Mouse (Mus musculus) hindbrain, postnatal 0 days (tissue): Measurements from ENCODE around the gene Shisa7. TPM values are rescaled to one million over a fixed set of nuclear protein-coding genes. Genes with fewer than 3 reads are reported as not detected.

Experiments used
- ATAC-seq: fragments of 200-750 bp; cut with Nextera tagmentation; 2 replicates; pipeline ENCODE4 v1.8.0; 2017; ENCODE audit warnings: mild to moderate bottlenecking, moderate TSS enrichment, moderate library complexity
- DNase-seq: peaks from one replicate; pipeline ENCODE4 v3.0.0-alpha.2; 2015; ENCODE audit warnings: low spot score
- H3K27ac ChIP-seq: fragments of 300-500 bp; sonication (generic); 2 replicates; pipeline ENCODE4 v1.5.1; 2014; ENCODE audit warnings: mild to moderate bottlenecking
- H3K27me3 ChIP-seq: fragments of 300-500 bp; sonication (generic); 2 replicates; pipeline ENCODE4 v1.6.1; 2014; ENCODE audit warnings: low read length, mixed read lengths; ENCODE audit not compliant: insufficient read depth
- H3K36me3 ChIP-seq: fragments of 300-500 bp; sonication (generic); 2 replicates; pipeline ENCODE4 v1.6.1; 2014; ENCODE audit warnings: low read length, mixed read lengths; ENCODE audit not compliant: insufficient read depth
- H3K4me1 ChIP-seq: fragments of 300-500 bp; sonication (generic); 2 replicates; pipeline ENCODE4 v1.6.1; 2014; ENCODE audit warnings: antibody characterized with exemption, low read length, mixed read lengths; ENCODE audit not compliant: insufficient read depth
- H3K4me2 ChIP-seq: fragments of 300-500 bp; sonication (generic); 2 replicates; pipeline ENCODE4 v1.6.1; 2014; ENCODE audit warnings: low read depth, mild to moderate bottlenecking, low read length, moderate library complexity, mixed read lengths
- H3K4me3 ChIP-seq: fragments of 300-500 bp; sonication (generic); 2 replicates; pipeline ENCODE4 v1.5.1; 2014; ENCODE audit warnings: low read length
- H3K9ac ChIP-seq: fragments of 300-500 bp; sonication (generic); replicated peaks from 2 replicates; pipeline ENCODE4 v1.6.1; 2014; ENCODE audit warnings: mild to moderate bottlenecking, low read length, moderate library complexity, mixed read lengths
- H3K9me3 ChIP-seq: fragments of 300-500 bp; sonication (generic); 2 replicates; pipeline ENCODE4 v1.6.1; 2016; ENCODE audit warnings: low read length, mixed read lengths
- CTCF ChIP-seq: IDR thresholded peaks from 2 replicates; pipeline ENCODE4 v1.5.1; 2016; ENCODE audit warnings: antibody characterized with exemption, control low read depth, low read depth
- WGBS: fragments of 180-500 bp; shearing (Covaris S2); extraction: QIAGEN DNeasy Blood & Tissue Kit; methylation state at CpG from one replicate; pipeline ENCODE4 v1.1.7; 2014; 5-methylcytosine and 5-hydroxymethylcytosine counted together
- polyA plus RNA-seq: library from polyadenylated mRNA; unstranded; fragments of >200 nt; fragmentation: Nextera tagmentation; extraction: Ambion mirVana; gene quantifications from 2 replicates; pipeline ENCODE4 v1.2.1, GENCODE M21; 2015
- total RNA-seq: library from RNA; depleted of rRNA; stranded (reverse); fragments of >200 nt; gene quantifications from 2 replicates; pipeline ENCODE4 v1.2.3, GENCODE M21; 2014

The Shisa7 gene
- total and polyA plus RNA-seq, 2 experiments from 2014 or later = 6.9 to 46.3 TPM

DNA sequence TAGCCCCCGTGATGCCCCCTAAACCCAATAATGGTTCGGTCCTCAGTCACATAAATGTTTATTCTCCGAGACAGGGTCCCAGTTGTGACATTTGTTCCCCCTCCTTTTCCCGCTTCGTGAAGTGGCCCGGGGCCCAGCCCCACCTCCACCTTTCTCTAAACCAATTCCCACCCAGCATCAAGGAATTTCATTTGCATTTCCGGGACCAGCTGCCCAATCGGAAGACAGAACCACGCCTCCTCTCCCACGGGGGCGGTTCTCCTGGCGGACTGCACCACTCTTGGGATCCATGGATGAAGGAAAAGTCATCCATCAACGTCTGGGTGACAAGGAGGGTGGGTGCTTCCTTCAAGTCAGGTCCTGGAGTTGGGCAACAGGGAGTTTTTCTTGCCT lies 417 bp upstream of the Shisa7 start:
- ATAC-seq = peak; percentile 88
- TF ChIP-seq CTCF = no peak

DNA sequence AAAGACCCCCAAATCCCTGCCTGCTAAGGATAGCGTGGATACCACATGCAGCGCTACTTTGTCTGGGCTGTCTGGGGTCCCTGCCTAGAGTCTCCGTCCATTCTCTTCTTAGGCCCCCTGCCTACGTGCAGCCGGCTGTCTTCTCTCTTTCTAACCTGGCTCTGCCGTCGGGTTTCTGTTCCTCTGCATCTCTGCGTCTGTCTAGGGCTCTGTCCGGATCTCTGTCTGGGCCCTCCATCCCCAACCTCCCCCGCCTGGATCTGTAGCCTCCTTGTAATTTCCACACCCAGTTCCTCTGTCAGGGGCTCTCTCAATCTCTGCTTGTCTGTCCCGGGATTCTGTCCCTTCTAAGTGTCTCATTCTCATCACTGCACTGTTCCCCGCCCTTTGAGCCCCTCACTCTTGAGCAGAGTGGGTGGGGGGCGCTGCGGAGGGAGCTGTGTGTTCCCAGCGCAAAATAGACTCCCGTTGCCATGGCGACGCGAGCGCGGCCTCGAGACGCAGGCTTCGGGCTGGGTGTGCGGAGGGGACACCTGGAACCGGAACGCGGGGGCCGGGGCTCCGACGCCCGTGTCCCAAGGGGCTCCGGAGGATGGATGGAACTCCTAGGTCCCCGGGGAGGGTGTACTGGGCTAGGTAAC lies 772 bp downstream of the Shisa7 start:
- WGBS = under 1% methylated on average over 34 of the region's 34 CpGs

More for the DNA sequence above, 417 bp upstream of the Shisa7 start:
- no peaks in the 10 kb centered on the region for H3K36me3 ChIP-seq
- peak; percentile 95 for DNase-seq
- under 1% methylated on average over 13 of the region's 13 CpGs for WGBS
- H3K4me2 ChIP-seq = peak overlapping the region; percentile 86
- H3K9ac ChIP-seq = peak overlapping the region; percentile 63
- H3K4me3 ChIP-seq = peak overlapping the region; percentile 57
- peak overlapping the region; percentile 77 for H3K27ac ChIP-seq
- H3K27me3 ChIP-seq = no peaks in the 10 kb centered on the region
- H3K4me1 ChIP-seq = 0 out of 2 replicates have a peak, but pooled peaks cover 6% of the 10 kb centered on the region
- no peaks in the 10 kb centered on the region for H3K9me3 ChIP-seq

DNA sequence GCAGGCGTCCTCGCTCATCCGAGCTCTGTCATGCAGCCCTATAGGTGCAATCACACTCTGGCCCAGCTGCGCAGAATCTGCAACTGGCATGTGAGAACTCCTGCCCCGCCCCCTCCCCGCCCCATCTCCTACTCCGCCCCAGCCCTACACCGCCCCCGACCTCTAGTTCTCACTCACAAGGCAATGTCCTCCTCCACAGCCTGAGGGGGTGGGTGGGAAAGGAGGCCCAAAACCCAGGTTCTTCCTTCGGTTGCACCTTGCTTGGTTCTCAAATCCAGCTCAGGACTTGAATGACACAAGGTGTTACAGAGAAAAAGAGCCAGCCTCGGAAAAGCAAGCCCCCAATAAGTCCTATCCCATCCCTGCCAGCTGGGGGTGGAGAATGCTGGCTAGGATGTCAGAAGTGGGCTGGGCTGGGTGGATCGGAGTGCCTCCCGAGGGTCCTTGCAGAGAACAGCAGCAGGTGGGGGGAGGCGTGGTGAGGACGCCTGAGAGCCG lies 1.8 kb downstream of the Shisa7 start:
- Histone ChIP-seq H3K4me1 (0 out of 2 replicates have a peak, but pooled peaks cover 6% of the 10 kb centered on the region), H3K27me3 (no peaks in the 10 kb centered on the region), H3K27ac (peak overlapping the region; percentile 77; the same call in 1 of the 2 replicates), H3K36me3 (no peaks in the 10 kb centered on the region), H3K4me2 (peak overlapping the region; percentile 86), H3K4me3 (peak overlapping the region; percentile 57), H3K9ac (peak overlapping the region; percentile 63), H3K9me3 (no peaks in the 10 kb centered on the region)
- DNase-seq (peak; percentile 76), ATAC-seq (peak; percentile 75)
- WGBS = 1% methylated on average over 16 of the region's 16 CpGs
- no peak for TF ChIP-seq CTCF

More for the DNA sequence above, 772 bp downstream of the Shisa7 start:
- Histone ChIP-seq H3K9ac (peak overlapping the region; percentile 63), H3K4me3 (peak overlapping the region; percentile 57), H3K36me3 (no peaks in the 10 kb centered on the region), H3K9me3 (no peaks in the 10 kb centered on the region), H3K27ac (peak overlapping the region; percentile 77), H3K27me3 (no peaks in the 10 kb centered on the region), H3K4me1 (0 out of 2 replicates have a peak, but pooled peaks cover 6% of the 10 kb centered on the region), H3K4me2 (peak overlapping the region; percentile 86)
- no peak for TF ChIP-seq CTCF
- peak; percentile 27 for ATAC-seq
- DNase-seq = peak; percentile 90

DNA sequence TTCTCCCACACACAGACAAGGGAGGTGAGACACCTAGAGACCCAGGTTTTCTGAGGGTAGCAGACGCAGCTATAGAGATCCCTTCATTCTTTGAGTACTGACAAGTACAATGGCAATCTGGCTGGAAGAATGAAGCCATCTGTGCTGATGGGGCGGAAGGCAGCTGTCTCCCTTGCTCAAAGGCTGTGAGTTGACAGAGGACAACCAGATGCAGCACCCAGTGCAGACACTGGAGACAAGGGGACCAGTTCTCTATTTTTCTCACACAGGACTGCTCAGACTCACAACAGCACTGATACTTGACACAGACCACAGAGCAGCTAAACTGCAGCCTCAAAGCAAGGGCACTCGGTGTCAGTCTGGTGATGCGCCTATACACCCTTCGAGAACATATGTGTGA lies 2.4 kb downstream of the Shisa7 start:
- WGBS = 33% methylated on average over 5 of the region's 5 CpGs
- DNase-seq (no peak), ATAC-seq (peak; percentile 30; the same call in 1 of the 2 replicates)
- Histone ChIP-seq H3K4me1 (0 out of 2 replicates have a peak, but pooled peaks cover 6% of the 10 kb centered on the region), H3K9ac (0 out of 2 replicates have a peak overlapping the region, but pooled peaks have one; percentile 14), H3K4me3 (peak overlapping the region; percentile 57), H3K27ac (peak overlapping the region; percentile 77; the same call in 1 of the 2 replicates), H3K9me3 (no peaks in the 10 kb centered on the region), H3K36me3 (no peaks in the 10 kb centered on the region), H3K4me2 (peak overlapping the region; percentile 86), H3K27me3 (no peaks in the 10 kb centered on the region)
- 0 out of 2 replicates have a peak, but pooled peaks have one; percentile 1 for TF ChIP-seq CTCF

DNA sequence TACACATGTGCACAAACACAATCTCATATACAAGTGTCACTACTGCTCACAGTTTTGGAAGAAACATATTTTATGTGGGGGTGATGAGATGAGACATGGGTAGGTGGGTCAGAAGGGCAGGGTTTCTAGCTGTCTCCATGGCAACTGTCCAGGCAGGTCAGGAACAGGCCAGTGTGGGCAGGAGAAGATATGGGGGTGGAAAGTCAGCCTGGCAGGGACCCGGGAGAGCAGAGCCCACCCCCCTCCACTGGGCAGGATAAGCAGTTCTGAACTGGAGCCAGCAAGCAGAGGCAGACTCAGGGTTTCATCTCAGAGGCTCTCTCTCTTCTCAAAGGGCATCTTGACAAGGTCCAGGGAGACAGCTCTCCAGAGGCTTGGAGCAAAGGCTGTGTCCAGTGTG lies 6.9 kb downstream of the Shisa7 start:
- Histone ChIP-seq H3K9ac (no peak overlapping the region), H3K27me3 (no peaks in the 10 kb centered on the region), H3K4me3 (no peak overlapping the region), H3K4me1 (peaks cover 3% of the 10 kb centered on the region; the same call in 1 of the 2 replicates), H3K36me3 (no peaks in the 10 kb centered on the region), H3K4me2 (no peak overlapping the region), H3K9me3 (no peaks in the 10 kb centered on the region), H3K27ac (no peak overlapping the region)
- DNase-seq (no peak), ATAC-seq (no peak)
- TF ChIP-seq CTCF = no peak
- WGBS = 0% methylated on average over 1 of the region's 1 CpGs

DNA sequence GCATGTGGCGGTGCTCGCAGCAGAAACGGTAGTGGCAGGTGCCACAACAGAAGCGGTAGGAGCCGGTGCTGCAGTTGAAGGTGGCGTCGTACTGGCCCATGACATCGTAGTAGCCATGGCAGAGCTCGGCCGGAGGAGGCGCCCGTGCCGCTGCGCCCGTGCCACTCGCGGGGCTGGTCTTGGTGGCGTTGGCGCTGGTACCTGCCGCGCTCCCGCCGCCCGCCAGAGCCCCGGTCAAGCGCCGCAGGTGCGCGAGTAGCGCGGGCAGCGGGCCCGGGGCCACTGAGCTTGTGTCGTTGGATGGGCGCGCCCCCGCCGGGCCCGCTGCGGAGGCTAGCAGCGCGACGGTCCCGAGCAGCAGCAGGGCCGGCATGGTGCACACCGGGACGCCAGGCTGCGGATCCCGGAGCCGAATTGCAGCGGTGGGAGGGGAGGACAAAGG lies 8.1 kb downstream of the Shisa7 start:
- peak; percentile 87 for DNase-seq
- Histone ChIP-seq H3K9me3 (no peaks in the 10 kb centered on the region), H3K4me2 (peak overlapping the region; percentile 76), H3K27me3 (no peaks in the 10 kb centered on the region), H3K4me1 (peaks cover 3% of the 10 kb centered on the region; the same call in 1 of the 2 replicates), H3K36me3 (no peaks in the 10 kb centered on the region), H3K9ac (peak overlapping the region; percentile 65), H3K4me3 (peak overlapping the region; percentile 55), H3K27ac (peak overlapping the region; percentile 78)
- ATAC-seq = peak; percentile 94
- peak; percentile 62 for TF ChIP-seq CTCF
- WGBS = 0% methylated on average over 42 of the region's 51 CpGs
